Comparison of ENCODE assay signal across 15 mouse cellular contexts in genomic region chr19:8592873-8593408, GRCm38 (mm10). TPM values are rescaled to one million over a fixed set of nuclear protein-coding genes. Genes with fewer than 3 reads are reported as not detected.
DNase-seq lines count a peak whose midpoint lies in the region; ATAC-seq and TF ChIP-seq lines count a peak whose summit lies in the region.
"Had no signal": no experiment of that assay in that cellular context is flagged by ENCODE, and none has a peak within 500 bp of the region (broad histone marks: within the 10 kb centered on the region; RNA-seq: fewer than 3 reads in every experiment).

No protein-coding gene starts in this region.

- no peak for TF ChIP-seq POLR2A in olfactory bulb, adult 2 months (IDR thresholded peaks at IDR 0.05; ENCODE audit: insufficient read depth, low read depth, low read length)

- no peak for TF ChIP-seq CTCF in olfactory bulb, adult 2 months (IDR thresholded peaks at IDR 0.05; ENCODE audit: insufficient read depth, low read depth, low read length)

- no peaks in the 10 kb centered on the region for H3K27me3 ChIP-seq in forebrain, embryonic 10.5 days (ENCODE audit: poor library complexity, severe bottlenecking)
- no peaks in the 10 kb centered on the region for H3K27me3 ChIP-seq in forebrain, embryonic 13.5 days
- H3K27me3 ChIP-seq in midbrain, embryonic 10.5 days (ENCODE audit: low read depth, poor library complexity, severe bottlenecking), result no peaks in the 10 kb centered on the region
- no peaks in the 10 kb centered on the region for H3K27me3 ChIP-seq in midbrain, embryonic 16.5 days (ENCODE audit: control insufficient read depth, insufficient read depth, low read depth, low read length)
- H3K27me3 ChIP-seq: embryonic facial prominence, embryonic 15.5 days; limb, embryonic 13.5 days had no signal

- H3K4me3 ChIP-seq in forebrain, embryonic 10.5 days, result no peak overlapping the region
- no peak overlapping the region for H3K4me3 ChIP-seq in forebrain, embryonic 13.5 days
- no peak overlapping the region for H3K4me3 ChIP-seq in midbrain, embryonic 10.5 days
- no peak overlapping the region for H3K4me3 ChIP-seq in midbrain, embryonic 16.5 days (ENCODE audit: low read depth, low read length)
- peak overlapping the region; percentile 6; the same call in 1 of the 2 replicates for H3K4me3 ChIP-seq in olfactory bulb, adult 2 months (ENCODE audit: insufficient read depth, low read depth, low read length)
- H3K4me3 ChIP-seq: embryonic facial prominence, embryonic 15.5 days; limb, embryonic 13.5 days had no signal

- no peak overlapping the region for H3K9ac ChIP-seq in forebrain, embryonic 13.5 days
- H3K9ac ChIP-seq in midbrain, embryonic 16.5 days (ENCODE audit: low read depth, low read length), result no peak overlapping the region
- H3K9ac ChIP-seq: embryonic facial prominence, embryonic 15.5 days; limb, embryonic 13.5 days had no signal

- DNase-seq in forebrain, embryonic 10.5 days (ENCODE audit: extremely low spot score, low spot score), result no peak
- DNase-seq in midbrain, embryonic 10.5 days (ENCODE audit: low spot score), result no peak
- peak; percentile 57 for DNase-seq in kidney, postnatal 10 days
- no peak for DNase-seq in adrenal gland, postnatal 14 days
- DNase-seq: adrenal gland, adult 8-10 months; gastrocnemius, postnatal 36 days had no signal

- H3K4me1 ChIP-seq in forebrain, embryonic 10.5 days, result peaks cover 41% of the 10 kb centered on the region
- no peaks in the 10 kb centered on the region for H3K4me1 ChIP-seq in forebrain, embryonic 13.5 days
- peaks cover 40% of the 10 kb centered on the region for H3K4me1 ChIP-seq in midbrain, embryonic 10.5 days
- H3K4me1 ChIP-seq in midbrain, embryonic 16.5 days (ENCODE audit: control insufficient read depth, insufficient read depth, low read length), result peaks cover 2% of the 10 kb centered on the region
- peaks cover 8% of the 10 kb centered on the region for H3K4me1 ChIP-seq in olfactory bulb, adult 2 months (ENCODE audit: control insufficient read depth, insufficient read depth, low read length)
- H3K4me1 ChIP-seq: embryonic facial prominence, embryonic 15.5 days had no signal

- 70% methylated on average over 6 of the region's 6 CpGs for WGBS in forebrain, embryonic 10.5 days
- 61% methylated on average over 6 of the region's 6 CpGs for WGBS in forebrain, embryonic 13.5 days
- WGBS in midbrain, embryonic 10.5 days, result 61% methylated on average over 6 of the region's 6 CpGs
- WGBS in midbrain, embryonic 16.5 days, result 56% methylated on average over 6 of the region's 6 CpGs
- WGBS in olfactory bulb, adult 2 months, result 71% methylated on average over 6 of the region's 6 CpGs

- peak overlapping the region; percentile 31; the same call in 1 of the 2 replicates for H3K27ac ChIP-seq in forebrain, embryonic 10.5 days
- no peak overlapping the region for H3K27ac ChIP-seq in forebrain, embryonic 13.5 days
- peak overlapping the region; percentile 42; the same call in 1 of the 2 replicates for H3K27ac ChIP-seq in midbrain, embryonic 10.5 days (replicated peaks)
- H3K27ac ChIP-seq in midbrain, embryonic 16.5 days (ENCODE audit: low read length), result no peak overlapping the region
- H3K27ac ChIP-seq in olfactory bulb, adult 2 months (ENCODE audit: insufficient read depth, low read depth, low read length), result no peak overlapping the region
- H3K27ac ChIP-seq: embryonic facial prominence, embryonic 15.5 days; limb, embryonic 13.5 days had no signal

- H3K9me3 ChIP-seq in forebrain, embryonic 10.5 days, result no peaks in the 10 kb centered on the region
- no peaks in the 10 kb centered on the region for H3K9me3 ChIP-seq in forebrain, embryonic 13.5 days (replicated peaks)
- H3K9me3 ChIP-seq in midbrain, embryonic 10.5 days (replicated peaks), result no peaks in the 10 kb centered on the region
- H3K9me3 ChIP-seq in midbrain, embryonic 16.5 days (replicated peaks; ENCODE audit: control insufficient read depth, low read length, poor library complexity, severe bottlenecking), result no peaks in the 10 kb centered on the region
- H3K9me3 ChIP-seq: embryonic facial prominence, embryonic 15.5 days; limb, embryonic 13.5 days had no signal

- H3K36me3 ChIP-seq in forebrain, embryonic 10.5 days (replicated peaks), result no peaks in the 10 kb centered on the region
- H3K36me3 ChIP-seq in forebrain, embryonic 13.5 days (ENCODE audit: poor library complexity, severe bottlenecking), result no peaks in the 10 kb centered on the region
- no peaks in the 10 kb centered on the region for H3K36me3 ChIP-seq in midbrain, embryonic 10.5 days
- H3K36me3 ChIP-seq in midbrain, embryonic 16.5 days (ENCODE audit: control insufficient read depth, insufficient read depth, low read length), result no peaks in the 10 kb centered on the region
- H3K36me3 ChIP-seq: embryonic facial prominence, embryonic 15.5 days; limb, embryonic 13.5 days had no signal

- H3K4me2 ChIP-seq in forebrain, embryonic 13.5 days, result no peak overlapping the region
- H3K4me2 ChIP-seq in midbrain, embryonic 16.5 days (ENCODE audit: low read length), result no peak overlapping the region
- H3K4me2 ChIP-seq: embryonic facial prominence, embryonic 15.5 days; limb, embryonic 13.5 days had no signal

- ATAC-seq in forebrain, embryonic 13.5 days, result no peak
- ATAC-seq in midbrain, embryonic 16.5 days, result no peak
- ATAC-seq in megakaryocyte-erythroid progenitor cell, adult 5-6 weeks (replicated peaks; ENCODE audit: low FRiP score, low TSS enrichment, poor library complexity, severe bottlenecking), result no peak
- ATAC-seq: forebrain, embryonic 16.5 days had no signal

RNA-seq across cellular contexts. Expression of gene Slc22a8, which starts 1.9 kb away (rescaled TPM):
- polyA plus RNA-seq in forebrain, embryonic 10.5 days (2016; fragmentation: Nextera tagmentation; extraction: Ambion mirVana), result 0.06 TPM in 1 of 2 replicates, not detected in the other
- polyA plus RNA-seq in forebrain, embryonic 13.5 days (2015; fragmentation: Nextera tagmentation; extraction: Ambion mirVana), result 1.3 and 1.6 TPM in 2 replicates
- 0.07 and 0.12 TPM in 2 replicates for polyA plus RNA-seq in midbrain, embryonic 10.5 days (2016; fragmentation: Nextera tagmentation; extraction: Ambion mirVana)
- polyA plus RNA-seq in midbrain, embryonic 16.5 days (2015; fragmentation: Nextera tagmentation; extraction: Ambion mirVana), result 11.7 and 13.6 TPM in 2 replicates
- polyA plus RNA-seq in olfactory bulb, adult 2 months (2012; ENCODE audit: insufficient read depth, insufficient read length, low replicate concordance, missing spikeins), result not detected in 2 replicates
- total RNA-seq in adrenal gland, postnatal 14 days (2021), result 0.15 and 0.53 TPM in 2 replicates
- not detected in 2 replicates for total RNA-seq in megakaryocyte-erythroid progenitor cell, adult 5-6 weeks (2014; fragmentation: Nextera tagmentation)
- total RNA-seq in megakaryocyte-erythroid progenitor cell, adult 5-6 weeks (2017), result not detected in 2 replicates
- total RNA-seq: gastrocnemius, postnatal 36 days; neutrophil, adult 5-6 weeks had no signal
- polyA plus RNA-seq: limb, embryonic 13.5 days had no signal

RNA-seq across cellular contexts. Expression of gene Slc22a6, which starts 24.9 kb away (rescaled TPM):
- polyA plus RNA-seq in forebrain, embryonic 10.5 days (2016; fragmentation: Nextera tagmentation; extraction: Ambion mirVana), result 0.06 TPM in 1 of 2 replicates, not detected in the other
- 1.6 and 3.2 TPM in 2 replicates for polyA plus RNA-seq in forebrain, embryonic 13.5 days (2015; fragmentation: Nextera tagmentation; extraction: Ambion mirVana)
- 0.06 and 0.47 TPM in 2 replicates for polyA plus RNA-seq in midbrain, embryonic 10.5 days (2016; fragmentation: Nextera tagmentation; extraction: Ambion mirVana)
- 9.2 and 10.0 TPM in 2 replicates for polyA plus RNA-seq in midbrain, embryonic 16.5 days (2015; fragmentation: Nextera tagmentation; extraction: Ambion mirVana)
- not detected in 2 replicates for polyA plus RNA-seq in olfactory bulb, adult 2 months (2012; ENCODE audit: insufficient read depth, insufficient read length, low replicate concordance, missing spikeins)
- total RNA-seq in adrenal gland, postnatal 14 days (2021), result not detected in 2 replicates
- total RNA-seq in megakaryocyte-erythroid progenitor cell, adult 5-6 weeks (2014; fragmentation: Nextera tagmentation), result not detected in 2 replicates
- total RNA-seq in megakaryocyte-erythroid progenitor cell, adult 5-6 weeks (2017), result not detected in 2 replicates
- total RNA-seq: adrenal gland, adult 8-10 months; gastrocnemius, postnatal 36 days; neutrophil, adult 5-6 weeks had no signal
- polyA plus RNA-seq: heart, embryonic 16.5 days; limb, embryonic 13.5 days had no signal

Comparison
In these comparisons a context has a peak if more than half of its experiments do, and no peak if none do; other contexts are left out.
1. H3K27ac ChIP-seq: peak in forebrain, embryonic 10.5 days (single experiment) and midbrain, embryonic 10.5 days (single experiment); none in forebrain, embryonic 13.5 days (single experiment), midbrain, embryonic 16.5 days (single experiment) and olfactory bulb, adult 2 months (single experiment).